Mouse (Mus musculus) v-Abl transformed pro-B cells (cell line): ENCODE measurements at regions not wholly inside any gene's neighbourhood (a gene's known extent, or its start where the extent isn't known, plus 50 kb on each side); places are given as distances from the start of the nearest gene placed in this dataset.

Experiments used
- in situ Hi-C, 2 experiments: fragments of 400-800 bp; cut with MboI; formaldehyde crosslinking; loops; one replicate each; pipeline ENCODE4 v1.15.1; 2025; ENCODE audit not compliant: unreplicated experiment in 2 of 2

DNA sequence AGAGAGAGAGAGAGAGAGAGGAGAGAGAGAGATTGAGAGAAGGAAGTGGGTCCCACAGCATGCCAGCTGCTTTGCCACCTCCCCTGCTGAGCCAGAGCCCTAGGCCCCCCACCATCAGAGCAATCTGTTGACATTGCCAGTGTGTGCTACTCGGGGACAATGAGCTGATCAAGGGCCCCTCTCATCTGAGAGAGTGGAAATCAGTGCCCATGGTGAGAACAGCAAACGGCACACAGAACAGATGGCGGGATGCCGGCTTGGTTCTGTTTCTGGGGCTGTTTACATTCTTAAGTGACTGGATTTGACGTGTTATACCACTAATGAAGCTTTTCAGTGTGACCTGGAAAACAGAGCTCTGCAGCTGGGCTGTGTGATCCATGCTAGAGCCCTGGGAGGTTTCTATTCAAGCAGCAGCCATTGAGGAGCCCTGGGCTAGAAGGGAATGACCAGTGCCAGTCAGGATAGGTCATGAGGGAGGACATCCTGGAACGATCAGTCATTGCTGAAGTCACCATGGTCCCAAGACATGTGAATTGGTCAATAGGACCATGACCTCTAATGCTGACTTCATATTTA, 296.0 kb downstream of the Irx2 start:
- in situ Hi-C loops, result no loop called here

DNA sequence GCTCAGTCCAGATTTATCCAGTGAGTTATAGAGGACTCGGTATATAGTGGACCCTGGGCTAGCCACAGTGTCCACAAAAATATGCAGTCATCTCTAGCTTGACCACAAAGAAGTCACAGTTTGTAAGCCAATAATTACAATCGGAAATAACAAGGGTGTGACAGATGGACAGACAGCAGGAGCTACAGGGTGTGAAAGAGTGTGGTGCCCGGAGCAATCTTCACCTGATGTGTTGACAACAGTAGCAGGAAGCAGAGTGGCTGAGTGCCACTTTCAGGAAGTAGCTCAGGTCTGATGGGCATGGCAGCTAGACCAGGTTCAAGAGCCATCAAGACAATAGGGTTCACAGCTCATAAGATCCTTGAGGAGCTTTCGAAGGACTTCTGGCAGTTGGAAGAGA, 308.6 kb downstream of the Irx2 start:
- in situ Hi-C loops, result no loop called here

- in situ Hi-C loops, result no loop called here
These were observed 309.7 kb downstream of the Irx2 start for GRCm38 (mm10) chr13:72938156-72938874.

GRCm38 (mm10) chr13:72947374-72948165, 312.7 kb upstream of the Irx4 start:
- in situ Hi-C loops, result no loop called here

GRCm38 (mm10) chr13:72958616-72959518, 301.4 kb upstream of the Irx4 start:
- in situ Hi-C loops, result no loop called here

DNA sequence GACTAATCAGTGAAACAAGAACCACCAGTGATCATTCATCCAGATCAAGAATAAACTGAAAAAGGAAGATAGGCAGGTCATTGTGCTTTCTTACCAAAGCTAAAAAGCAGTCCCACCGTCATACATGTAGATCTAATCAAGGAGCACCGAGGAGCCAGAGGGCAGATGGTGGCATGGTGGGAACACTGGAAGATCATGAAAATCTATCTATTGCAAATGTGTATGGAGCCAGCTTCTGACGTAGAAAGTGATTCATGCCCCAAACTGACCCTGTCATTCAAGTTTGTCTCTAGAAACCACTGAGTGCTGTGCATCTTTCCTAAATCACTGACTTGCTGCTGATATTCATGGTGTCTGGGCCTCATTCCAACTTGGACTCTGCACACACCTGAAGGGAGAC, 299.0 kb upstream of the Irx4 start:
- in situ Hi-C loops, result no loop called here

- in situ Hi-C loops, result no loop called here
These were observed 288.1 kb upstream of the Irx4 start for GRCm38 (mm10) chr13:72972165-72972564.

- in situ Hi-C loops, result no loop called here
These were observed 287.4 kb upstream of the Irx4 start for GRCm38 (mm10) chr13:72972894-72973293.

- in situ Hi-C loops, result no loop called here
These were observed 283.1 kb upstream of the Irx4 start for GRCm38 (mm10) chr13:72977213-72977612.

- in situ Hi-C loops, result no loop called here
These were observed 282.3 kb upstream of the Irx4 start for GRCm38 (mm10) chr13:72977971-72978370.

DNA sequence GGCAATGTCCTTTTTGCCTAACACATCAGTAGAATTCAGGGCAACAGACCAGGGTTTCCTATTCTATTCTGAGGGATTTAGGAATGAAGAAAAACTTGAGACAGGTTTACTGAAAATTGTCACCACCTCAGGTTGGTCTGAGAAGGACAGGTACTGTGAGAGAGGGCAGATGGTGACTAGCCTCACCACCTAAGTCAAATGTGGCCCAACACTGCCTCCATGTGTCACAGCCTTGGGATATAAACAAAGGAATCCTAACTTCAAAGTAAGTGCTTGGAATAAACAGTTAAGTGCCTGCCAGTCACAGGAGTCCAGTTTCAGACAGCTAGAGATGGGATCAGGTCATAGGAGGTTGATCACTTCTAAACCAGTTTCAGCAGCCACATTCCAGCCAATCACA, 281.3 kb upstream of the Irx4 start:
- in situ Hi-C loops, result no loop called here

DNA sequence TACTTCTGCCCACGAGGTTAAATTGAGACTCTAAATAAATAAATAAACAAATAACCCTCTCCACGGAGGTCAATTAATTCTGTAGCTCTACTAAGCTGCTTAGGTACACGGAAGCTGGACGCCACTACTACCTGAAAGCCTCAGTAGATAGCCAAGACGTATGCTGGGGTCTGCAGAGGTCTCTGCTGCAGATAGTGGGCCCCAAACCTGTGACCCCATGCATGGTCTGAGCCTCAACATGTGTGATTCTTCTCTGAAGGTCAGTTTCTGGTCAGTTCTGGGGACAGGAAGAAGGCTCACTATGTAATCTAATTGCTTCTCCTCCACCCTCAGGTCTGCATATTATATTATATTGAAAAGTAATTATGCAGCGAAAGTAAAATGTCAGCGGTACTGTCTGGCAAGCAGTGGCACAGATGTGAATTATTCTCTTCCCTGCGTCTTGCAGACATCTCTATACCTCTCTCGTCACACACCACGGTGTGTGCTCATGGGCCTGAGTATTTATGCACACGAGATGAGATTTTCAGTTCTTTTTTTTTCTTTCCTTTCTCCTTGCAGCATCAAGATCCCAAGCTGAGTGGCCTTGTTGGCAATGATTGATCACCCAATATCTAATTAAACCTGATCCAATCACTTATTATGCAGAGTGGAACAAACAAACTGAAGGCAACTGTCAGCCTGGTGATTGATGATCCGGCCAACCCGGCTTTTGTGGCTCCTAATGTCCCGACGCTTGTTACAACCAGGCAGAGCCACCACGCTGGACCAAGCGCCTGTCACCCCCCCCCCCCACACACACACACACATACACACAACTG, 267.5 kb upstream of the Irx4 start:
- in situ Hi-C loops, result no loop called here

GRCm38 (mm10) chr13:72993410-72993858, 266.8 kb upstream of the Irx4 start:
- in situ Hi-C loops, result no loop called here

- in situ Hi-C loops, result no loop called here
These were observed 265.7 kb upstream of the Irx4 start for GRCm38 (mm10) chr13:72994538-72994937.

DNA sequence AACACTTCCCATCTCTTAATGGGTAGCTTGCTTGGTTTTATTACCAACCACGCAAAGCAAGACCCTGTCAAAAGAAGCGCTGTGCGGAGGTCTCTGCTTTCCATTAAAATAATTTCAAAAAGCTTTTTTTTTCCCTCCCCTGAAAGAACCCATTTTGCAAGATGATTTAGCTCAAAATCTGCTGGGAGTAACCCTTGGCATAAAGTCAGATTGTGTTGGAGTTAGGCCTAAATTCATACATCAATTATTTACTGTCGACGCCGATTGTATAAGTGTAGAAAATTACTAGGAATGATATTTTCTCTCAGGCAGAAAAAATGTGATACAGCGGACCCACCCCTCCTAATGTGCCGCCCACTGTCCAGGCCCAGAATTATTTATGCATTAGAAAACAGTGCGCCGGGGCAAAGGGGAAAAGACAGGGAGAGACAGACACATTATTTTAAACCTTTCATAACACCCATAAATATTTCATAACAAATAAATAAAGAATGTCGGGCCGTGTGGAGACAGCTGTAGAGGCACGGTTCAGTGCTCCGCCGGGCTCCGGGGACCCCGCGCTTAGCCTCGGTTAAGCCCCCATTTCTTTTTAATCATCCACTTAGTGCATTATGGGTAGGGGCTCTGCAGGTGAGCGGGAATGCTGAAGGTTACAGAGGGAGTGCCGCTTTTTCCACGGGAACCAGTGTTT, 251.3 kb upstream of the Irx4 start:
- in situ Hi-C loops, result no loop called here

DNA sequence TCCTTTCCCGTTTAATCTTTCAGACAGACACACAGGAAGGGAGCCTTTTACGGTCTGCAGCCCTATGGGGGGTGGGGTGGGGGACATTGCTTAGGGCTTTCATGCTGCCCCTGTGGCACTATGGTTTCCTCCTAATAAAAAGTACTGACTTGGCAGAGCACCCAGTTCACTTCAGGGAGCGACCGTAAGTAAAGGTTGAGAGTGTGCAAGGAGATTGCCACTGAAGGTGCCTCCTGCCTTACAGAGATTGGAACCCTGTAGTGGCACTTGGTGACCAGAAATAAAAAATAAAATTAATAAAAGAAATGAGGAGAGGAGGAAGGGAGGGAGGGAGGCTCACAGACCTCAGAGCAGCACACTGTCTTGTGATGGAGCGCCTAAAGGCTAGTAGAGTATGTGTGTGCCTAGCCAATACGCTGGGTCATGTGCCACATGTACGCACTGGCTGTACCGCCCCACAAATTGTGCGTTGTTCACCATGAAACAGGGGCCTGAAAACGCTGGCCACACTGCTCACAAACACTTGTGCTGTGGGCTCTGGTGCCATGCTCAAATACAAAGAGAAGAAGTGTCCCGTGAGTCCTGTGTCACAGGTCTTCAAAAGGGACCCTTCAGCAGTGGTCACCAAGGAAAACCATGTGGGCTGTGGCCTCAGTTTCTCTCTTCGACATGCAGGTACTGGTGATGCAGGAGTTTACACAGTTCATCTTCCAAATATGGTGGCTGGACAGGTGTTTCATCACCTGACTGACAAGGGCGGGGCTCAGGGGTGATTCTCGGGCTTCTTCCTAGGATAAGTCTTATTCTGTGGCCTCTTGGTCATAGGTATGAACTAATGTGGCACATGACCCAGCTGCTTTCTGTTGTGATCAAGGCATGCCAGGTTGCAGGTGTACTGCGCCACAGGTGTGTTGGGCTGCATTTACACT, 250.5 kb upstream of the Irx4 start:
- in situ Hi-C loops, result no loop called here

- in situ Hi-C loops, result no loop called here
These were observed 241.1 kb upstream of the Irx4 start for GRCm38 (mm10) chr13:73019181-73019580.

GRCm38 (mm10) chr13:73031217-73031616, 229.1 kb upstream of the Irx4 start:
- in situ Hi-C loops, result loop anchor here (5.0 to 25.0 kb wide), 3 partner anchors 1569 to 1926 kb away; no protein-coding TSS in a partner anchor
